Mouse (Mus musculus): ENCODE measurements around the gene Ehd3. TPM values are rescaled to one million over a fixed set of nuclear protein-coding genes. Genes with fewer than 3 reads are reported as not detected.
A peak's percentile ranks its signal among the peaks of the same experiment; 100 is the strongest.

Gene Ehd3
- 10 to 100 TPM; 87.3 to 96.3 TPM for total RNA-seq (2021)
- long read RNA-seq, transcript Ehd3-202 (1 exons, 3,528 nt) = minor isoform, 8 of 61 reads
- long read RNA-seq, transcript Ehd3-201 (6 exons, 3,659 nt) = major isoform, 38 of 61 reads
- long read RNA-seq, partial matches to known transcripts = 14 of 61 reads
- long read RNA-seq, other reads (novel, unspliced or antisense) = 1 of 61 reads

GRCm38 (mm10) chr17:73803521-73804184 lies at the start of gene Ehd3:
TSS of gene Ehd3 (plus strand) at chr17:73804134.
- DNase-seq (ENCODE audit: low spot score in 2 of 2) = no peak

- peak; percentile 7 to 12 for DNase-seq (ENCODE audit: low spot score in 2 of 2)
Observed at GRCm38 (mm10) chr17:73770964-73771363, 33.0 kb upstream of the Ehd3 start.

GRCm38 (mm10) chr17:73786642-73787311 lies 17.2 kb upstream of the Ehd3 start:
- no peak for DNase-seq (ENCODE audit: low spot score in 2 of 2)

- no peak for DNase-seq (ENCODE audit: low spot score in 2 of 2)
Observed at GRCm38 (mm10) chr17:73790284-73791020, 13.5 kb upstream of the Ehd3 start.

- DNase-seq (ENCODE audit: low spot score in 2 of 2) = no peak
Observed at GRCm38 (mm10) chr17:73796789-73797188, 7.1 kb upstream of the Ehd3 start.

GRCm38 (mm10) chr17:73797706-73798105 lies 6.2 kb upstream of the Ehd3 start:
- DNase-seq (ENCODE audit: low spot score in 2 of 2) = no peak

- DNase-seq (ENCODE audit: low spot score in 2 of 2) = peak; percentile 93 to 96
Observed at GRCm38 (mm10) chr17:73804592-73805271, 798 bp downstream of the Ehd3 start.

GRCm38 (mm10) chr17:73806331-73806730 lies 2.4 kb downstream of the Ehd3 start:
- no peak for DNase-seq (ENCODE audit: low spot score in 2 of 2)

GRCm38 (mm10) chr17:73807211-73807610 lies 3.3 kb downstream of the Ehd3 start:
- DNase-seq (ENCODE audit: low spot score in 2 of 2) = no peak

- DNase-seq (ENCODE audit: low spot score in 2 of 2) = no peak
Observed at GRCm38 (mm10) chr17:73808431-73808830, 4.5 kb downstream of the Ehd3 start.

- no peak for DNase-seq (ENCODE audit: low spot score in 2 of 2)
Observed at GRCm38 (mm10) chr17:73810801-73811200, 6.9 kb downstream of the Ehd3 start.

GRCm38 (mm10) chr17:73811566-73811965 lies 7.6 kb downstream of the Ehd3 start:
- DNase-seq (ENCODE audit: low spot score in 2 of 2) = no peak

GRCm38 (mm10) chr17:73813031-73813660 lies 9.2 kb downstream of the Ehd3 start:
- no peak for DNase-seq (ENCODE audit: low spot score in 2 of 2)

- no peak for DNase-seq (ENCODE audit: low spot score in 2 of 2)
Observed at GRCm38 (mm10) chr17:73814500-73815190, 10.7 kb downstream of the Ehd3 start.

- no peak for DNase-seq (ENCODE audit: low spot score in 2 of 2)
Observed at GRCm38 (mm10) chr17:73817697-73818380, 13.9 kb downstream of the Ehd3 start.

- no peak for DNase-seq (ENCODE audit: low spot score in 2 of 2)
Observed at GRCm38 (mm10) chr17:73818936-73819335, 15.0 kb downstream of the Ehd3 start.

- no peak for DNase-seq (ENCODE audit: low spot score in 2 of 2)
Observed at GRCm38 (mm10) chr17:73820726-73821125, 16.8 kb downstream of the Ehd3 start.

- DNase-seq (ENCODE audit: low spot score in 2 of 2) = no peak
Observed at GRCm38 (mm10) chr17:73822255-73822654, 18.3 kb downstream of the Ehd3 start.

All from layer of hippocampus, postnatal 10 days (tissue).